Mouse (Mus musculus) v-Abl transformed pro-B cells (cell line): Measurements from ENCODE around the gene Cit.

Experiments
- in situ Hi-C, 2 experiments: fragments of 400-800 bp; cut with MboI; formaldehyde crosslinking; loops; one replicate each; pipeline ENCODE4 v1.15.1; 2025; ENCODE audit not compliant: unreplicated experiment in 2 of 2

The Cit gene

GRCm38 (mm10) chr5:116026561-116026960 is 181.5 kb downstream of the Cit start:
- in situ Hi-C loops: loop anchor here (10.0 to 25.0 kb wide), 4 partner anchors 372 to 1911 kb away; partner anchors contain the start of gene Pebp1 (in 1 of the 2)

GRCm38 (mm10) chr5:116029071-116029470 is 184.0 kb downstream of the Cit start:
- in situ Hi-C loops: loop anchor here (10.0 to 25.0 kb wide), 4 partner anchors 374 to 1908 kb away; partner anchors contain the start of gene Pebp1 (in 1 of the 2)

GRCm38 (mm10) chr5:116030566-116031189 is 185.6 kb downstream of the Cit start:
- in situ Hi-C loops: loop anchor here (5.0 to 25.0 kb wide), 4 partner anchors 1064 to 1907 kb away; no protein-coding TSS in a partner anchor

- in situ Hi-C loops: loop anchor here (5.0 to 25.0 kb wide), 4 partner anchors 1064 to 1906 kb away; no protein-coding TSS in a partner anchor
Measured at GRCm38 (mm10) chr5:116031190-116031577, 186.1 kb downstream of the Cit start.

GRCm38 (mm10) chr5:116036465-116036864 is 191.4 kb downstream of the Cit start:
- in situ Hi-C loops: loop anchor here (10.0 to 25.0 kb wide), 3 partner anchors 1058 to 1901 kb away; no protein-coding TSS in a partner anchor

GRCm38 (mm10) chr5:116037731-116038130 is 192.7 kb downstream of the Cit start:
- in situ Hi-C loops: loop anchor here (10.0 to 25.0 kb wide), 3 partner anchors 1057 to 1900 kb away; no protein-coding TSS in a partner anchor

- in situ Hi-C loops: loop anchor here (10.0 to 25.0 kb wide), 3 partner anchors 1055 to 1898 kb away; no protein-coding TSS in a partner anchor
Measured at GRCm38 (mm10) chr5:116039706-116040105, 194.6 kb downstream of the Cit start.

- in situ Hi-C loops: loop anchor here (25.0 kb wide), 1 partner anchor 1895 kb away; no protein-coding TSS in a partner anchor
Measured at GRCm38 (mm10) chr5:116042241-116042640, 197.2 kb downstream of the Cit start.

- in situ Hi-C loops: loop anchor here (25.0 kb wide), 1 partner anchor 1892 kb away; no protein-coding TSS in a partner anchor
Measured at GRCm38 (mm10) chr5:116045581-116045980, 200.5 kb downstream of the Cit start.

GRCm38 (mm10) chr5:116046246-116046645 is 201.2 kb downstream of the Cit start:
- in situ Hi-C loops: loop anchor here (25.0 kb wide), 1 partner anchor 1891 kb away; no protein-coding TSS in a partner anchor

GRCm38 (mm10) chr5:116048321-116048720 is 203.2 kb downstream of the Cit start:
- in situ Hi-C loops: loop anchor here (25.0 kb wide), 1 partner anchor 1889 kb away; no protein-coding TSS in a partner anchor

GRCm38 (mm10) chr5:116049821-116050220 is 204.7 kb downstream of the Cit start:
- in situ Hi-C loops: loop anchor here (25.0 kb wide), 1 partner anchor 1887 kb away; no protein-coding TSS in a partner anchor

GRCm38 (mm10) chr5:116052171-116052570 is 207.1 kb downstream of the Cit start:
- in situ Hi-C loops: no loop called here

- in situ Hi-C loops: no loop called here
Measured at GRCm38 (mm10) chr5:116052826-116053225, 207.7 kb downstream of the Cit start.
